Mouse (Mus musculus): ENCODE data around the gene Pja2. TPM values are rescaled to one million over a fixed set of nuclear protein-coding genes. Genes with fewer than 3 reads are reported as not detected.
"Not testable (repeated sequence)": the region's sequence is repeated elsewhere in the genome, so short reads cannot be mapped to it uniquely, and the experiment has no call there.

Gene Pja2
- polyA plus RNA-seq, 1 experiment = 160 TPM

- Histone ChIP-seq H3K27ac (ENCODE audit: insufficient read depth, low read length) (no peak overlapping the region), H3K4me1 (ENCODE audit: control insufficient read depth, insufficient read depth, low read length) (no peaks in the 10 kb centered on the region), H3K27me3 (ENCODE audit: control insufficient read depth, insufficient read depth, low read length) (no peaks in the 10 kb centered on the region), H3K4me3 (replicated peaks; ENCODE audit: insufficient read depth, low read depth, low read length) (no peak overlapping the region)
- no peak for DNase-seq
- no peak for TF ChIP-seq CTCF (IDR thresholded peaks at IDR 0.05; ENCODE audit: borderline replicate concordance, insufficient read depth, low read depth, low read length)
- TF ChIP-seq POLR2A (IDR thresholded peaks at IDR 0.05; ENCODE audit: borderline replicate concordance, insufficient read depth, low read length) = no peak
- WGBS = 51% methylated on average over 11 of the region's 11 CpGs
Observed at GRCm38 (mm10) chr17:64241544-64242292, 90.0 kb downstream of the Pja2 start.

GRCm38 (mm10) chr17:64232134-64232533, 99.6 kb downstream of the Pja2 start:
- DNase-seq = no peak
- Histone ChIP-seq H3K27ac (ENCODE audit: insufficient read depth, low read length) (no peak overlapping the region), H3K27me3 (ENCODE audit: control insufficient read depth, insufficient read depth, low read length) (no peaks in the 10 kb centered on the region), H3K4me3 (replicated peaks; ENCODE audit: insufficient read depth, low read depth, low read length) (no peak overlapping the region), H3K4me1 (ENCODE audit: control insufficient read depth, insufficient read depth, low read length) (no peaks in the 10 kb centered on the region)
- TF ChIP-seq CTCF (IDR thresholded peaks at IDR 0.05; ENCODE audit: borderline replicate concordance, insufficient read depth, low read depth, low read length) (no peak), POLR2A (IDR thresholded peaks at IDR 0.05; ENCODE audit: borderline replicate concordance, insufficient read depth, low read length) (no peak)
- WGBS = 81% methylated on average over 4 of the region's 4 CpGs

- not testable (repeated sequence) for H3K27ac ChIP-seq (ENCODE audit: insufficient read depth, low read length); H3K4me1 ChIP-seq (ENCODE audit: control insufficient read depth, insufficient read depth, low read length); H3K27me3 ChIP-seq (ENCODE audit: control insufficient read depth, insufficient read depth, low read length); DNase-seq; H3K4me3 ChIP-seq (replicated peaks; ENCODE audit: insufficient read depth, low read depth, low read length)
- 92% methylated on average over 4 of the region's 4 CpGs for WGBS
Observed at GRCm38 (mm10) chr17:64231637-64232036, 100.1 kb downstream of the Pja2 start.

- no peaks in the 10 kb centered on the region for H3K4me1 ChIP-seq (ENCODE audit: control insufficient read depth, insufficient read depth, low read length)
- no peak overlapping the region for H3K4me3 ChIP-seq (replicated peaks; ENCODE audit: insufficient read depth, low read depth, low read length)
- no peak for DNase-seq
- no peaks in the 10 kb centered on the region for H3K27me3 ChIP-seq (ENCODE audit: control insufficient read depth, insufficient read depth, low read length)
- 81% methylated on average over 8 of the region's 8 CpGs for WGBS
- H3K27ac ChIP-seq (ENCODE audit: insufficient read depth, low read length) = no peak overlapping the region
- TF ChIP-seq CTCF (IDR thresholded peaks at IDR 0.05; ENCODE audit: borderline replicate concordance, insufficient read depth, low read depth, low read length) = peak; percentile 34; the same call in 1 of the 2 replicates
- TF ChIP-seq POLR2A (IDR thresholded peaks at IDR 0.05; ENCODE audit: borderline replicate concordance, insufficient read depth, low read length) = no peak
Observed at GRCm38 (mm10) chr17:64231172-64231571, 100.5 kb downstream of the Pja2 start.
